Mouse (Mus musculus): ENCODE measurements around the gene Dact3. TPM values are rescaled to one million over a fixed set of nuclear protein-coding genes. Genes with fewer than 3 reads are reported as not detected.

The Dact3 gene
- total RNA-seq, 1 experiment from 2014 or later, result 0.12 TPM

DNA sequence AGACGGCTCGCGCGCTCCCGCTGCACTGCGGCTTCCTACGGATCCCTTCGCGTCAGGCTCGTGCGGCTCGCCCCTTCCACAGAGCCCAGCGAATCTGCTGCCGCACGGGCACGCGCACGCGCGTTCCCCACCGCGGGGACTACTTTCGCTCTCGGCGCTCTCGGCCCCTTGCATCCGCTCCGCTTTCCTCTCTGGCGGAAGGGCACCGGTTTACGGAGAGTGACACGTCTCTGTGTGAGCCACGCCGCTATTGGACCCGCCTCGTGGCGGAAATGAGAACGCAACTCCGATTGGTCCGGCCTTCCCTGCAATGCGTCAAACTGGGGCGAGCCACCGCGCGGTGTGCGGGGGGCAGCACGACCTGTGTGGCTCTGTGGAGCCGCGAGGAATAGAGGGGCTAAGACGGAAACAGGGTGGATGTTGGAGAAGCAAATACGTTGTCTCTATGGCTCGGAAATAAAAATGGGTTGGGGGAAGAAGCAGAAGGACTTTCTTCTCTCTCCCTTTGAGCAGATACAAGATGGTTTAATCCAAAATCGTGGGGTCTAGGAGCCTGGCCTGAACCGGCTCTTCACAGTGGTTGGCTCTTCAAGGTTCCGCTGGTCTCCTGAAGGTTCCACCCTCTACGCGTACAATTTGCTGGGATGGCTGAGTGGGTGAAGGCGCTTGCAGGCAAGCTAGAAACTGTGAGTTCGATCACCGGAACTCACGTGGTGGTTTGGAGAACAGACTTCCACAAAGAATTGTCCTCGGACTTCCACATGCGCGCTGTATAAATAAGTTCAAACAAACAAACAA, 49.1 kb downstream of the Dact3 start, which contains the start of gene Calm3:
Gene Calm3, minus strand, starts transcription at position 78 of the 798 bp plus-strand sequence.
- peak; percentile 90 for ATAC-seq (ENCODE audit: extremely low read depth, insufficient number of reproducible peaks, low FRiP score, poor library complexity, severe bottlenecking)

DNA sequence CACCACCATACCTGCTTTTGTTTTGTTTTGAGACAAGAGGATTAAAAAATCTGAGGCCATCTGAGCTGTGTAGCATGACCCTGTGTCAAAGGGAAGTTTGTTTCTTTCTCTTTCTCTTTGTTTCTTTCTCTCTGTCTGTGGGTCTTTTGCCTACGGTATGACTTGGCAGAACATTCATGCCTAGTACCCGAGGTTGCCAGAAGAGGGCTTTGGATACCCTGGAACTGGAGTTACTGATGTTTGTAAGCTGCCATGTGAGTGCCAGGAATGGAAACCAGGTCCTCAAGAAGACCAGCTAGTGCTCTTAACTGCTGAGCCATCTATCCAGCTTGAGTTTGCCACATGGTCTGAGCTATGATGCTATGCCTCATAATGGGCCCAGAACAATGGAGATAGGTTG, 53.2 kb downstream of the Dact3 start:
- ATAC-seq (ENCODE audit: extremely low read depth, insufficient number of reproducible peaks, low FRiP score, poor library complexity, severe bottlenecking), result no peak

- peak; percentile 75 for ATAC-seq (ENCODE audit: extremely low read depth, insufficient number of reproducible peaks, low FRiP score, poor library complexity, severe bottlenecking)
Observed at GRCm38 (mm10) chr7:16930850-16931249, 55.7 kb downstream of the Dact3 start.

DNA sequence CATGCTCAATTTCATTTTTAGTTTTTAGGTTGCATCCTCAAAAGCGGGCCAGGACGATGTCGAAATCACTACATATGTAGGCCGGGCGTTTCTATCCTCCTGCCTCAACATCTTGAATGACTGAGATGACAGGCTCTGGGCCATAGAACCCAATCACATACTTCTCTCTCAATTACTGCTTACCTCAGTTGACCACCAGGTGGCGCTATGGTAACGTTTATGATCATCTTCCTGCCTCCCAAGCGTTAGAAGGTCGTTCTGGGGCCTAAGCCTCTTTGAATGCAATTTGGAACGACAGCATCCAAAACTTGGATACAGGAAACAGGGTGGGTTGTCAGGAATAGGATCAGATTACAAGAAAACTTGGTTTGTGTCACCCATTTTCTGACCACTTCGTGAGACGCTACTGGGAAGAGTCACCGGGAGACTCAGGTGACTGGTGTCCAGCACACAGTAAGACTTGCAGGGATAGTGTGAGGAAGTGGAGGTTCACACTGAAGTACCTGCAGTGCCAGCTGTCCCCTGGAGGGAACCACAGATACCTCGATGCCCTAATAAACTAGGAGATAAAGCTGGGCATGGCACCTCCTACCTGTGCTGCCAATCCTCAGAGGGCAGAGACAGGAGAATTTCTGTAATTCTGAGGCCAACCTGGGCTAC, 57.0 kb downstream of the Dact3 start:
- peak; percentile 85 for ATAC-seq (ENCODE audit: extremely low read depth, insufficient number of reproducible peaks, low FRiP score, poor library complexity, severe bottlenecking)

GRCm38 (mm10) chr7:16932704-16933577, 57.8 kb downstream of the Dact3 start:
- ATAC-seq (ENCODE audit: extremely low read depth, insufficient number of reproducible peaks, low FRiP score, poor library complexity, severe bottlenecking), result no peak

Other genes starting within 250 kb of the Dact3 start
- not detected in 2 replicates for gene Ceacam15, start 199.6 kb upstream of the Dact3 start, total RNA-seq (2017)
- gene Ceacam9, start 153.4 kb upstream of the Dact3 start, total RNA-seq (2017), result not detected in 2 replicates
- gene Ap2s1, start 136.9 kb upstream of the Dact3 start, total RNA-seq (2017), result 40.2 and 47.9 TPM in 2 replicates
- gene Slc1a5, start 94.0 kb upstream of the Dact3 start, total RNA-seq (2017), result 119 and 128 TPM in 2 replicates
- 105 and 107 TPM in 2 replicates for gene Strn4, start 59.4 kb upstream of the Dact3 start, total RNA-seq (2017)
- gene Fkrp, start 58.6 kb upstream of the Dact3 start, total RNA-seq (2017), result 14.2 and 14.3 TPM in 2 replicates
- gene Prkd2, start 32.4 kb upstream of the Dact3 start, total RNA-seq (2017), result 108 and 122 TPM in 2 replicates
- not detected in 2 replicates for gene Gng8, start 16.5 kb downstream of the Dact3 start, total RNA-seq (2017)
- 1.7 and 2.8 TPM in 2 replicates for gene Ptgir, start 31.2 kb downstream of the Dact3 start, total RNA-seq (2017)
- 230 and 273 TPM in 2 replicates for gene Calm3, start 48.8 kb downstream of the Dact3 start, total RNA-seq (2017)
- gene Pnmal2, start 69.4 kb downstream of the Dact3 start, total RNA-seq (2017), result not detected in 2 replicates
- 0.12 TPM in 1 of 2 replicates, not detected in the other for gene Pnmal1, start 84.4 kb downstream of the Dact3 start, total RNA-seq (2017)
- 0.35 and 0.49 TPM in 2 replicates for gene Gm42372, start 107.8 kb downstream of the Dact3 start, total RNA-seq (2017)
- not detected in 2 replicates for gene Ccdc8, start 117.4 kb downstream of the Dact3 start, total RNA-seq (2017)
- 50.3 and 54.0 TPM in 2 replicates for gene Ppp5c, start 152.6 kb downstream of the Dact3 start, total RNA-seq (2017)
- gene Hif3a, start 187.1 kb downstream of the Dact3 start, total RNA-seq (2017), result not detected in 2 replicates
- gene Psg16, start 198.7 kb downstream of the Dact3 start, total RNA-seq (2017), result 0.35 and 0.74 TPM in 2 replicates

All from neutrophil, adult 5-6 weeks (primary cell).